Mouse (Mus musculus) liver, embryonic 14.5 days (tissue): ENCODE data around the gene Zfp423.

Source experiments
- CTCF ChIP-seq: IDR thresholded peaks from 2 replicates; pipeline ENCODE4 v1.5.1; 2016; ENCODE audit warnings: antibody characterized with exemption, low read depth, control low read depth
- EP300 ChIP-seq: IDR thresholded peaks from 2 replicates; pipeline ENCODE4 v1.6.1; 2016; ENCODE audit warnings: antibody characterized with exemption, low read depth

DNA sequence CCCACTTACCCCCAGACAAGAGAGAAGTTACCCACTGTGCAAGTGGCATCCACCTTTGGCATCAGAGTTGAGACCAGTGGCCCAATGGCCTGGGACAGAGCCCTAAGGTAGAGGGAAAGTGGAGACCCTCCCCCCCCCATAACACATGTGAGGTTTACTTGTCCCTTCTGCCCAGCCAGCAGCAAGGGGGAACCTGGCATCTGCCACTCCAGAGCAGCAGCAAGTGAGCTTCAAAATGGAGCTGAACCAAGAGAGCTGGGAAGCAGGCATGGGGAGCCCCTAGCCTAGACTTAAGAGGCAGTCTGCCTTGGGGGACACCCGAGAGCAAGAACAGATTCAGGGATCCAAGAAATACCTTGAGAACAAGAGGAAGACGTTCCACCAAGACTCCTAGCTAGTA is 290.7 kb downstream of the Zfp423 start:
- no peak for TF ChIP-seq CTCF
- TF ChIP-seq EP300, result no peak
